Mouse (Mus musculus) naive thymus-derived CD4-positive, alpha-beta T cell, adult 2 months (primary cell): ENCODE results near the gene Slc30a4.

Source experiments
- DNase-seq: peaks from one replicate; pipeline ENCODE4 v3.0.0-alpha.2; 2011; ENCODE audit warnings: low read depth

The Slc30a4 gene

GRCm38 (mm10) chr2:122702181-122703036 is at the start of gene Slc30a4:
TSS of gene Slc30a4 (minus strand) at chr2:122702663.
- DNase-seq = peak; percentile 77

- no peak for DNase-seq
Observed at GRCm38 (mm10) chr2:122746461-122746860, 44.0 kb upstream of the Slc30a4 start.

- DNase-seq = no peak
Observed at GRCm38 (mm10) chr2:122739023-122739422, 36.6 kb upstream of the Slc30a4 start.

GRCm38 (mm10) chr2:122737894-122738830 is 35.7 kb upstream of the Slc30a4 start, which contains the start of gene Bloc1s6:
TSS of gene Bloc1s6 (plus strand) at chr2:122738503.
- peak; percentile 96 for DNase-seq

- DNase-seq = no peak
Observed at GRCm38 (mm10) chr2:122731456-122731855, 29.0 kb upstream of the Slc30a4 start.

GRCm38 (mm10) chr2:122725604-122726003 is 23.1 kb upstream of the Slc30a4 start:
- peak; percentile 73 for DNase-seq

GRCm38 (mm10) chr2:122720564-122720963 is 18.1 kb upstream of the Slc30a4 start:
- DNase-seq = no peak

GRCm38 (mm10) chr2:122719232-122719631 is 16.8 kb upstream of the Slc30a4 start:
- DNase-seq = no peak

- no peak for DNase-seq
Observed at GRCm38 (mm10) chr2:122716301-122716842, 13.9 kb upstream of the Slc30a4 start.

GRCm38 (mm10) chr2:122715148-122715692 is 12.8 kb upstream of the Slc30a4 start:
- DNase-seq = no peak

GRCm38 (mm10) chr2:122712848-122713247 is 10.4 kb upstream of the Slc30a4 start:
- DNase-seq = no peak

GRCm38 (mm10) chr2:122711911-122712310 is 9.4 kb upstream of the Slc30a4 start:
- DNase-seq = no peak

GRCm38 (mm10) chr2:122709156-122709555 is 6.7 kb upstream of the Slc30a4 start:
- DNase-seq = no peak

- no peak for DNase-seq
Observed at GRCm38 (mm10) chr2:122708080-122708479, 5.6 kb upstream of the Slc30a4 start.

GRCm38 (mm10) chr2:122704572-122704971 is 2.1 kb upstream of the Slc30a4 start:
- no peak for DNase-seq

- no peak for DNase-seq
Observed at GRCm38 (mm10) chr2:122701871-122702180, 637 bp downstream of the Slc30a4 start.

GRCm38 (mm10) chr2:122701012-122701411 is 1.5 kb downstream of the Slc30a4 start:
- DNase-seq = no peak

GRCm38 (mm10) chr2:122697526-122697925 is 4.9 kb downstream of the Slc30a4 start:
- DNase-seq = no peak

- no peak for DNase-seq
Observed at GRCm38 (mm10) chr2:122686665-122687064, 15.8 kb downstream of the Slc30a4 start.

GRCm38 (mm10) chr2:122683641-122684040 is 18.8 kb downstream of the Slc30a4 start:
- DNase-seq = no peak

GRCm38 (mm10) chr2:122682520-122682919 is 19.9 kb downstream of the Slc30a4 start:
- no peak for DNase-seq
